In genomic region chr9:69368071-69368470, GRCm38 (mm10) we compare ENCODE assay signal across 8 mouse cellular contexts. TPM values are rescaled to one million over a fixed set of nuclear protein-coding genes. Genes with fewer than 3 reads are reported as not detected.
A peak's percentile ranks its signal among the peaks of the same experiment; 100 is the strongest.
DNase-seq lines count a peak whose midpoint lies in the region; ATAC-seq and TF ChIP-seq lines count a peak whose summit lies in the region.

No protein-coding gene starts in this region.

- H3K27me3 ChIP-seq in midbrain, embryonic 14.5 days (ENCODE audit: control insufficient read depth, insufficient read depth, low read length), result no peaks in the 10 kb centered on the region
- no peaks in the 10 kb centered on the region for H3K27me3 ChIP-seq in midbrain, embryonic 13.5 days

- H3K4me2 ChIP-seq in midbrain, embryonic 14.5 days (ENCODE audit: low read length), result no peak overlapping the region
- H3K4me2 ChIP-seq in midbrain, embryonic 13.5 days (replicated peaks), result no peak overlapping the region

- no peak for ATAC-seq in midbrain, embryonic 14.5 days (ENCODE audit: low FRiP score, low TSS enrichment)
- no peak for ATAC-seq in midbrain, embryonic 13.5 days

- no peak overlapping the region for H3K27ac ChIP-seq in midbrain, embryonic 14.5 days (replicated peaks; ENCODE audit: low read depth, low read length)
- no peak overlapping the region for H3K27ac ChIP-seq in midbrain, embryonic 13.5 days
- no peak overlapping the region for H3K27ac ChIP-seq in olfactory bulb, adult 2 months (ENCODE audit: insufficient read depth, low read depth, low read length)

- DNase-seq in midbrain, embryonic 14.5 days, result peak; percentile 71
- peak; percentile 39 for DNase-seq in adrenal gland, adult 8-10 months
- peak; percentile 69 for DNase-seq in embryo, embryonic 10.5 days (ENCODE audit: low spot score)
- peak; percentile 72 to 81 for DNase-seq in heart, postnatal 36 days
- peak; percentile 56 to 70 for DNase-seq in left cerebral cortex, postnatal 14 days (ENCODE audit: low spot score in 2 of 2)
- peak; percentile 29 to 74 for DNase-seq in thymus, postnatal 10 days (ENCODE audit: low spot score in 2 of 2)

- no peaks in the 10 kb centered on the region for H3K36me3 ChIP-seq in midbrain, embryonic 14.5 days (ENCODE audit: control insufficient read depth, insufficient read depth, low read length)
- no peaks in the 10 kb centered on the region for H3K36me3 ChIP-seq in midbrain, embryonic 13.5 days

- peak; percentile 51; the same call in 1 of the 2 replicates for TF ChIP-seq CTCF in olfactory bulb, adult 2 months (IDR thresholded peaks at IDR 0.05; ENCODE audit: insufficient read depth, low read depth, low read length)

- intact Hi-C loops in heart, postnatal 36 days (cut with DNase I), result loop anchor here (5.0 kb wide), 3 partner anchors 411 to 1351 kb away; no protein-coding TSS in a partner anchor
- intact Hi-C loops in left cerebral cortex, postnatal 14 days (cut with DNase I), result no loop called here

- H3K4me1 ChIP-seq in midbrain, embryonic 14.5 days (ENCODE audit: control insufficient read depth, insufficient read depth, low read length), result peaks cover 7% of the 10 kb centered on the region; the same call in 1 of the 2 replicates
- H3K4me1 ChIP-seq in midbrain, embryonic 13.5 days (replicated peaks), result peaks cover 9% of the 10 kb centered on the region
- no peaks in the 10 kb centered on the region; the same call in 1 of the 2 replicates for H3K4me1 ChIP-seq in olfactory bulb, adult 2 months (ENCODE audit: control insufficient read depth, insufficient read depth, low read length)

- no peak overlapping the region for H3K4me3 ChIP-seq in midbrain, embryonic 14.5 days (replicated peaks; ENCODE audit: low read depth, low read length)
- no peak overlapping the region for H3K4me3 ChIP-seq in midbrain, embryonic 13.5 days (replicated peaks)
- H3K4me3 ChIP-seq in olfactory bulb, adult 2 months (ENCODE audit: insufficient read depth, low read depth, low read length), result no peak overlapping the region

- no peaks in the 10 kb centered on the region for H3K9me3 ChIP-seq in midbrain, embryonic 14.5 days (ENCODE audit: control insufficient read depth, low read length)
- H3K9me3 ChIP-seq in midbrain, embryonic 13.5 days, result no peaks in the 10 kb centered on the region

- WGBS in midbrain, embryonic 14.5 days, result 75% methylated on average over 8 of the region's 8 CpGs
- 70% methylated on average over 8 of the region's 8 CpGs for WGBS in midbrain, embryonic 13.5 days
- 70% methylated on average over 8 of the region's 8 CpGs for WGBS in olfactory bulb, adult 2 months

- no peak overlapping the region for H3K9ac ChIP-seq in midbrain, embryonic 14.5 days (replicated peaks; ENCODE audit: low read length)
- H3K9ac ChIP-seq in midbrain, embryonic 13.5 days (replicated peaks), result no peak overlapping the region

- TF ChIP-seq POLR2A in olfactory bulb, adult 2 months (IDR thresholded peaks at IDR 0.05; ENCODE audit: insufficient read depth, low read depth, low read length), result no peak

RNA-seq across cellular contexts. Expression of gene Ice2, which starts 29.6 kb away (rescaled TPM):
- 10.4 and 12.8 TPM in 2 replicates for polyA plus RNA-seq in midbrain, embryonic 14.5 days (2014; fragmentation: Nextera tagmentation; extraction: Ambion mirVana)
- 13.2 and 14.3 TPM in 2 replicates for polyA plus RNA-seq in midbrain, embryonic 13.5 days (2015; fragmentation: Nextera tagmentation; extraction: Ambion mirVana)
- total RNA-seq in adrenal gland, adult 8-10 months (2022), result 10 to 100 TPM; 13.9 to 22.5 (median 18.6) TPM
- 1 to 10 TPM; 5.9 to 6.5 TPM for total RNA-seq in heart, postnatal 36 days (2021)
- 10 to 100 TPM in 1 of 2 experiments, 1 to 10 TPM in 1; 7.4 to 10.9 TPM for total RNA-seq in left cerebral cortex, postnatal 14 days (2021)
- not detected in 2 replicates for polyA plus RNA-seq in olfactory bulb, adult 2 months (2012; ENCODE audit: insufficient read depth, insufficient read length, low replicate concordance, missing spikeins)
